Mouse (Mus musculus): Measurements from ENCODE around the gene Col26a1. TPM values are rescaled to one million over a fixed set of nuclear protein-coding genes. Genes with fewer than 3 reads are reported as not detected.
"Not testable (repeated sequence)": the region's sequence is repeated elsewhere in the genome, so short reads cannot be mapped to it uniquely, and the experiment has no call there.

The Col26a1 gene
- total RNA-seq, 2 experiments from 2014 or later = not detected

DNA sequence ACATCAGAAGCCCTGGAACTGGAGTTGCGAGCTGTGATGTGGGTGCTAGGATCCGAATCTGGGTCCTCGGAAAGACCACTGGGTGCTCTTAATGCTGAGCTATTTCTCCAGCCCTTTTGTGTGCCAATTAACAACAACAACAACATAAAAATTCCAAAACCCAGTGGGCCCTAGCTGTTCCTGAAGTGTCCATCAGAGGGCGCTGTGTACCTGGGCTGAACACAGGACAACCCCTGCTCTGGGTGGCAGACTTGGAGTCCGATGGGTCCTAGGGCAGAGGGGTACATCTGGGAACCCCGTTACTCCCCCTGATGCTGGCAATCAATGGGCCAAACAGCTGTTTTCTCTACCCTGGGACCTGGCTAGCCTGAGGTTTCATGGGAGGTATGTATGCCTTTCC, 123.2 kb downstream of the Col26a1 start:
- peak; percentile 58 for ATAC-seq (replicated peaks; ENCODE audit: poor library complexity)

DNA sequence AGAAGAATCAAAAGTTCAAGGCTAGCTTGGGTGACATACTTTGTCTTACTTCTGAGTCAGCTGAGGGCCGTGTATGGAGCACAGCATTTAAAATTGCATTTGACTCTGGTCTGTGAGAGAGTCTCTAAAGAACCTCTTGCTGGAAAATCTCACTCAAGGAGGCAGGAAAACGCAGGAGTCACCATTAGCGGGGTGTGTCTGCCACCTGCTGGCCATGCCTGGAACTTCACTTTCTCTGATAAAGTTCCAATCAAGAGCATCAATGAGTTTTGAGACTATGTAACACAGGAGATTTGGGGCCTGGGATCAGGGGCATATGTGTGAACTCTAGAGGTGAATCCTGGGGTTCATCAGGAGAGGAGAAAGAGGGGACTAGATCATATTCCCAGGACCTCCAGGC, 127.3 kb downstream of the Col26a1 start:
- ATAC-seq (replicated peaks; ENCODE audit: poor library complexity) = peak; percentile 62; the same call in 1 of the 2 replicates

DNA sequence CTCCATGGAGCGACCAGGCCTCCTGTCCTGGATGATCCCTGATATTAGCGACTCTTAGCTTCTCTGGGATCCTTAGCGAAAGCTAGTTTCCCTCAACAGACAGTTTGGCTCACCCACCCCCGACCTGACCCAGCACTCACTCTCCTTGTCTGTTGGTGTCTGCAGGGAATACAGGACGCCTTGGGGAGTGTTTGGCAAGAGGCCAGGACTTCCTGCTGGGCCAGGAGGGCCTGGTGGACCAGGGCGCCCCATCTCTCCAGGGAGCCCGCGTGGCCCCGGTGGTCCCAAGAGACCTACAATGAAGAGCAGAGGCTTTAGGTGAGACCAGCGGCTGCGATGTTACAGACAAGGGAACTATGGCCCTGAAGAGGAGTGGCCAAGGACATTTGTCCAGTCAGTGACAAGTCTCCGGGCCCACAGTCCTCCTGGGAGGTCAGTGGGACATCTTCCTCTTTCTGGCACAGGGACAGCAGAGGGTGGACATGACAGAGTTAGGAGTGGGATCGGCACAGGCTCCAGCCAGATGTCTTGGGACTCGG, 128.9 kb downstream of the Col26a1 start:
- ATAC-seq (replicated peaks; ENCODE audit: poor library complexity) = no peak

DNA sequence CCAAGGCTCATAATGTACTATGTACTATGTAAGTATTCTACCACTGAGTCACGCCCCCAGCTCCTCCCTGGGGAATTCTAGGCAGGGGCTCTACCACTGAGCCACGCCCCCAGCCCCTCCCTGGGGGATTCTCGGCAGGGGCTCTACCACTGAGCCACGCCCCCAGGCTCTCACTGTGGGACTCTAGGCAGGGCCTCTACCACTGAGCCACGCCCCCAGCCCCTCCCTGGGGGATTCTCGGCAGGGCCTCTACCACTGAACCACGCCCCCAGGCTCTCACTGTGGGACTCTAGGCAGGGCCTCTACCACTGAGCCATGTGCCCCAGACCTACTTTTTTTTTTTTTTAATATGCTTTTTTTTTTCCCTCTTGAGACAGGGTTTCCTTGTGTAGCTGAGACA, 129.8 kb downstream of the Col26a1 start:
- ATAC-seq (replicated peaks; ENCODE audit: poor library complexity) = not testable (repeated sequence)

DNA sequence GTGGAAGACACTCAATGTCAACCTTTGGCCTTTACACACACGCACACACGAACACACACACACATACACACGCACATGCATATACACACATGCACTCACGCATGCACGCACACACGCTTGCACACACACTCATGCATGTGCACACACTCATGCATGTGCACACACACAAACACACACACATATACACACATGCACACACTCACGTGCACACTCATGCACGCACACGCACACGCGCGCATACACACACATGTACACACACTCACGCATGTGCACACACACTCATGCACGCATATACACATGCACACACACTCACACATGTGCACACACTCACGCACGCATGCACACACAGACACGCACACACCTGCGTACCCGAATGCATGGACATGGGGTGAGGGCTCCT, 130.9 kb downstream of the Col26a1 start:
- ATAC-seq (replicated peaks; ENCODE audit: poor library complexity) = no peak

DNA sequence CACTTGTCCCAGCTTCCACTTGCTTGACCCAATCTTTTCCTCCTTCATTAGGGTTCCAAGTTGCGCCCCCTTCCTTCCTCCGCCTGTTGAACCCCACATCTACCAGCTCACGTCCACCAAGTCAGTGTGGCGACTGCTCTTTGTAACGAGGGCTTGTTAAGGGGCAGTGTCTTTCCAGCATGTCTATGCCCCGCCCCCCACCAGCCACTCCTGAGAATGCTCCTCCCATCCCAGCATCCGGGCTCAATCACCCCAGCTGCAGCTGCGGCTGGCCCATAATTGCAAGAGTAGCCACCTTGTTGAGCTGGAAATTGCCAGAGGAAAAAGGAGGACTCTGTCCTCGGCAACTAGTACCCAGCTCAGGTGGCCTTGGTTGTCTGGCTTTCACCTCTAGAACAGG, 136.4 kb downstream of the Col26a1 start:
- ATAC-seq (replicated peaks; ENCODE audit: poor library complexity) = no peak

DNA sequence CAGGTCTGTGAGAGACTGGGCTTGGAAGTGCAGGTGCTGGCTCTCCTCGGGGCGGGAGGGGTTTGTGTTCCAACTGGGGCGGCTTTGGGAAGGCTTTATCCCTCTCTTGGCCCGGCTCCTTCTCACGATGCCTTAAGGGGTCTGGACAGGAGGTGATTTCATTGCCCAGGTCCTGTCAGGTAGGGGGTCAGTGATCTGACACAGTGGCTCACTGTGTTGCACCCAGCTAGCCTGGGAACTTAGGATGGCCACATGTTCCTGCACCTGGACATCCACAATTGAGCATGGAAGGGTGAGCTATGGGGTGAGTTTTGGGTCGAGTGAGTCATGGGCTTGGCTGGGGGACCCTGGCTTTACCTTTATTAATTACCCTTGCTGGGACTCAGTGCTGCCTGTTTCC, 144.1 kb downstream of the Col26a1 start:
- no peak for ATAC-seq (replicated peaks; ENCODE audit: poor library complexity)

DNA sequence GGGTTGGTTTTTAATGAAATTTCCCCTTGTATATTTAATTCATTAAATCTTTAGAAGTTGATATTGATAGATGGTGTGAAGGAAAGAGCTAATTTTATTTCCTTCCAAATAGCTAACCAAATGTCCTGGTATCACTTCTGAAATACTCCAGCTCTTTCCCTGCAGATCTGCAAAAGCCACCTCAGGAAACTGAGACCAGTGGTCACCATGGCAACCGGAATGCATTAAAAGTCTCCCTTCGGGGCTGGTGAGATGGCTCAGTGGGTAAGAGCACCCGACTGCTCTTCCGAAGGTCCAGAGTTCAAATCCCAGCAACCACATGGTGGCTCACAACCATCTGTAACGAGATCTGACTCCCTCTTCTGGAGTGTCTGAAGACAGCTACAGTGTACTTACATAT, 156.7 kb downstream of the Col26a1 start:
- not testable (repeated sequence) for ATAC-seq (replicated peaks; ENCODE audit: poor library complexity)

DNA sequence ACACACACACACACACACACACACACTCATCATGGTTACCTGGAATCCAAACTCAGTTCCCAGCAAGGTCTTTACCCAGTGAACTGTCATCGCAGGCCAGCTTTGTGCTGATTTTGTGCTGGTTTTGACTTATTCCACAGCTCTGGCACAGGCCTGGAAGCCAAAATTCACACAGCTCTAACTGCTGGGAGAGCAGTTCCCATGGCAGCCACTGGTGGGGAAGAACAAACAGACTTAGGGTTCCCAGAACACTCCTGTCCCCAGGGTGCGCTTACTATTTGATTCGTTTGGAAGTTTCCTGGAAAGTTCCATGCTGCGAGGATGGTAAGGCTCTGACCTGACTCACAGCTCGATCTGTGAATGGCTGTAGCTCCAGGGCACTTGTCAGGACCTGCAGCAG, 161.4 kb downstream of the Col26a1 start:
- no peak for ATAC-seq (replicated peaks; ENCODE audit: poor library complexity)

DNA sequence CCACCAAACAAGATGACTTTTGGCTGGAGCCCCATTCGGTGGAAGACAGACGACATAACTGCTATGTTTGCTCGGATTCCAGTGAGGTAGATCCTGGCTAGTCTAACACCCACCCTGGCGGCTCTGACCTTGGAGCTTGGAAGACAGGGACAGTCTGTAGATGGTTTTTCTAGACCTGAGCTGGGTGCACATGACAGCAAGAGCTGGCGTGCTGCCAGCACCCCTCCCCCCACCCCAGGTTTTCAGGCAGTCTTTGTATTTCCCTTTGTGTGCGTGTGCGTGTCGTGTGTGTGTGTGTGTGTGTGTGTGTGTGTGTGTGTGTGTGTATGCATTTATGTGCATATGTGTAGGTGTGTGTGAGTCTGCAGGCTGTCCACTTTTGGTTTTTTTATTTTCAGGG, 164.4 kb downstream of the Col26a1 start:
- ATAC-seq (replicated peaks; ENCODE audit: poor library complexity) = no peak

DNA sequence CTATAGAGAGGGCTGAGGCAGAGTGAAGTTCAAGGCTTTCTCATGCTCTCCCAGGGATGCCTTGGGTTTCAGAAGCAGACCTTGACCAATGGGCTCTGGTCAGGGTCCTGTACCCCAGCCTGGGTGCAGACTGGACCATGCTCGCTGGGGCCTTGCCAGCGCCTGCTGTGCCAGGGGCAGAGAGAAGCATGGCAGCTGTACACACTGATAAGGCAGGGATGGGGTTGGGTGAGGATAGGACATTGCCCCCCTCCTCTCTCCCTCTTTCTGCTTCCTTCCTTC, 165.5 kb downstream of the Col26a1 start:
- ATAC-seq (replicated peaks; ENCODE audit: poor library complexity) = no peak

DNA sequence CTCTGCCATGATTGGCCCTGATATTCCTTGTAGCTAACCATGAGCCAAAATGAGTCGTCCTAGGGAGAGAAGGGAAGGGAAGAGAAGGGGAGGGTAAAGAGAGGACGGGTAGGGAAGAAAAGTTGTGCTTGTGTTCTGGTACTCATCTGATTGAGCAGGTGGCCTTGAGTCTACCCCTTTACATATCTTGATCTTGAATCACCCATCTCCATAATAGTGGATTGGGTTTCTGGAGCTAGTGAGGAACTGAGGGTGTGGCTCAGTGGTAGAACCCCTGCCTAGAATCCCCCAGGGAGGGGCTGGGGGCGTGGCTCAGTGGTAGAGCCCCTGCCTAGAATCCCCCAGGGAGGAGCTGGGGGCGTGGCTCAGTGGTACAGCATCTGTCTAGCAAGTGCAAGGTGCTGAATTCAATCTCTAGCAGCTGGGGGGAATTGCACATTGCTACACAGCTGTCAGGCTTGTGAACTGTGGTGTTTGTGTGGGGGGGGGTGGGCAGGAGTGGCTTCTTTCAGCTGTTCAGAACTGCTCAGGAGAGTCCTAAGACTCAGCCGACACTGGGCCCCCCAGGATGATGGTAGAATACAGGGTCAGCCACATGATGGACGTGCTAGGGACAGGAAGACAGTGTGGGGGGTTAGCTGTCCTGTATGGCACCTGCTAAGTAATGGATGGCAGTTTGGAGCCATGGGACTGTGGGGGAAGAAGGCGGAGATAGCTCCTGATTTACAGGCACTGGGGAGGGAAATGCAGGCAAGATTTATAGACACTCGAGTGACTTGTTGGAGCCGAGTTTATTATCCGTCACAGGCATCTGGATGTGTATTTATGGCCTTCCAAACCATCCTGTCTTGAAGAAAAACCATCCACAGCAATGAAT, 166.1 kb downstream of the Col26a1 start:
- no peak for ATAC-seq (replicated peaks; ENCODE audit: poor library complexity)

DNA sequence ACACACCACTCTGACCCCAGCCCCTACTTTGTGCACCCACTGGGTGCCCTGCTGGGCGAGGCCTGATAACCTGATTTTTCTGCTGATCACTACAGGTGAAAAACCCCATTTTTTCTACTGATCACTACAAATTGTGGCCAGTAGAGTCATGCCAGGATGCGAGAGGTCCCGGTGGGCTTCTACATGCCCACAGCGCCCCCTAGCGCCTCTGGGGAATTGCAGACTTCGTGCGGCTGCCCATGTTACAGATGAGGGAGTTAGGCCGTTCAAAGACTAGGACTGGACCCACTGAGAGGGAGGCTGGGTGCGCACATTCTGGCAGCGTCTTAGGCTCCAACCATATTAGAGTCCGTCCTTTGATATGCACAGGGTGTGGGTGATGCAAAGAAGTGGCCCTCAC, 168.1 kb downstream of the Col26a1 start:
- peak; percentile 58 for ATAC-seq (replicated peaks; ENCODE audit: poor library complexity)

DNA sequence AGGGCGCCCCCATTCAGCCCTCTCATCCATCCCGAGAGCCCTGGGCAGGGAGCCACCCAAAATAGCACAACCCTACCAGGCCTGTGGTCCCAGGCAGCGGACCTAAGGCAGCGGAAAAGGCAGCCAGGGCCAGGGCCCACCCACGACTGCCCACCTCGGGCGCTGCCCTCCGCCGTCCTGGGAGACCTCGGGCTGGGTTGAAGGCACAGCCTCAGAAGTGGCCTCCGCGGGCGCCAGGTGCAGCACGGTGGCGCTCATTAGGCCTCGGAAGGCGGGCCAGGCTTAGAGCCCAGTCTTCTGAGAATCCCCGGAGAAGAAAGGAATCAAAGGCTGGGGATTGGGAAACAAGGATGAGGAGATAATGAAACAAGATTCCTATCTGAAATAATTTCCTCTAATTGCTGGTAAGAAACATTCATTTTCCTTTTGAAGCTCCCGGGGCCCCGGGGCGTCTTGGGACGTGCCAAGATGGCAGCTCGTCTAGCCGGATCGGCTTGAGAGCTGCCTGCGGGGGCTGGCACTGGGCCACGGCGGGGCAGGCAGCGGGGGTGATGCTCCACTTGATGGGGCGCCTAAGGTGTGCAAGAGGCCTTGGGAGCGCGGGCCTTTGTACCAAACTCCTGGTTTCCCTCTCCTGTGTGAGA, 168.7 kb downstream of the Col26a1 start:
- no peak for ATAC-seq (replicated peaks; ENCODE audit: poor library complexity)

DNA sequence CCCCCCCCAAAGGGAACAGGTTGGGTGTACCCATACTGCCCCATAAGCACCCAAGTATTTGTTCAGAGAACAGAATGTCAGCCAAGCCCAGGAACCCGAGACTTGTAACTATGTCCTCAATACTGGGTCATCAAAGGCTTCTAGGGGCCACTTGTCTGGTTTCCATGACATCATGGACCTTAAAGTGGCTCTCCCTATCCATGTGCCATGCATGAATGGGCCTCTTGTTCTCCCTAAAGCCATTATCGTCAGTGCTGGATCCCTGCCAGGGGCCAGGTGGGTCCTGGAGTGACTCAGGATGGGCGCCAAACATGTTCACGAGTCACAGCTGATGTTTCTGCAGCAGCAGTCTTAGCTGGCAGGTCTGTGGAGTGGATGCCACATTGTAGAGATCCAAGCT, 172.3 kb downstream of the Col26a1 start:
- ATAC-seq (replicated peaks; ENCODE audit: poor library complexity) = no peak

DNA sequence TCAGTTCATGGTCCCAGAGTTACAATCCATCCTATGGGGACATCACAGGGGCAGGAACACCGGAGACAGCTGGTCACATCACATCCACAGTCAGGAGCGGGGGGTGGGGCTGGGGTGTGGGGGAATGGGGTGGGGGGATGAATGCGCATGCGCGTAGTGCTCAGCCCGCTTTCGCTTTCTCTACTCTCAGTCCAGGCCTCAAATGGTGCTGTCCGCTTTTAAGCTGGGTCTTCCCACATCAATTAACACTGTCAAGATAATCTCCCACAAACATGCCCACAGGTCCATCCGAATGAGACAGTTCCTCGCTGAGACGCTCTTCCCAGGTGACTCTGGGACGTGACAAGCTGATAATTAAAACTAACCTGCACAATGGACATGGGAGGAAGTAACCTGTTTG, 174.9 kb downstream of the Col26a1 start:
- no peak for ATAC-seq (replicated peaks; ENCODE audit: poor library complexity)

DNA sequence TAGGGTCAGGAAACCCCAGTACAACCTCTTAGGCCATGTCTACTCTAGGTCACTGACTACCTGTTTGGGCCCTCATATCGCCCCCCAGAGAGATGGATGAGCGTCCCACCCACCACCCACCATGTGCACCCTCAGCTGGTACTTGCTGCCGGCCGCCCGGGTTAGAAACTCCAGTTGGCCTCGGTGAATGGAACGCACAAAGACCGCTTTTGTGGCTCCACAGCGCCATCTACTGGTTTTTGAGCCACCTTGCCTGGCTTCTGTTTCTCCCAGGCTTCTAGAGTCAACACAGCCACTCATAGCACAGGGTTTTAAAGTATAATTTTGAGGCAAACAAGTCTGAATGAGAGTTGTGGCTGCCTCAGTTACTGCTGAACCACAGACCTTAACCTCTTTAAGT, 176.2 kb downstream of the Col26a1 start:
- peak; percentile 79 for ATAC-seq (replicated peaks; ENCODE audit: poor library complexity)

DNA sequence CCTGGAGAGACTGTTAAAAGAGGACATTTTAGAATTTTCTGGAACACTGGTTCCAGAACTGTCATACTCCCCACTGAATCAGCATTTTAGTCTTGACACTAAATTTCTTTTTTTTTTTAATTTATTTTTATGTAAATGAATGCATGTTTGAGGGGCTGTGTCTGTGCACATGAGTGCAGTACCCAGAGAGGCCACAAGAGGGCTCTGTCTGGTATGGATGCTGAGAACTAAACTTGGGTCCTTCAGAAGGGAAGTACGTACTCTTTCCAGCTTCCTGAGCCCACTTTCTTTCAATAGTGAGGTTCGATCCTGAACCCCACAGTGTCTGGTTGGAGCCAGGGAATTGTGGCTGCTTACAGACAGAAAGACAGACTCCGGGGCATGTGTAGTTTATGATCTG, 177.5 kb downstream of the Col26a1 start:
- no peak for ATAC-seq (replicated peaks; ENCODE audit: poor library complexity)

DNA sequence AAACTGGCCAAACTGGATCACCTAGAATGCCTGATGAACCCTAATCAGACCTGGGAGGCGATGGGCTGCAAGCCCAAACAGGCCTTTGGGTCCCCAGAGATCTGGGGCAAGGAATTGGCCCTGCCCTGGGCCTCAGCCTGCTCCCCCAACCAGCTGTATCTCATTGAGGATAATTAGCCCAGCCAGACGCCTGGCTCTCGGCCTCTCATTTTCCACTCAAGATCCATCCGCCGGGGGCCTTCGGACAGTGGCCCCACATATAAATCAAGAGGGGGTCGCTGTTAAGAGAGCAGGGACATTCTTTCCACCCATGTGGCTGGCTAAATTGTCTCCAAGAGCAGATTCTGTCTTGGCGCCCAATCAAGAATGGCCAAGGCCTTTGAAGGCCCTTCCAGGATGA, 178.9 kb downstream of the Col26a1 start:
- ATAC-seq (replicated peaks; ENCODE audit: poor library complexity) = no peak

DNA sequence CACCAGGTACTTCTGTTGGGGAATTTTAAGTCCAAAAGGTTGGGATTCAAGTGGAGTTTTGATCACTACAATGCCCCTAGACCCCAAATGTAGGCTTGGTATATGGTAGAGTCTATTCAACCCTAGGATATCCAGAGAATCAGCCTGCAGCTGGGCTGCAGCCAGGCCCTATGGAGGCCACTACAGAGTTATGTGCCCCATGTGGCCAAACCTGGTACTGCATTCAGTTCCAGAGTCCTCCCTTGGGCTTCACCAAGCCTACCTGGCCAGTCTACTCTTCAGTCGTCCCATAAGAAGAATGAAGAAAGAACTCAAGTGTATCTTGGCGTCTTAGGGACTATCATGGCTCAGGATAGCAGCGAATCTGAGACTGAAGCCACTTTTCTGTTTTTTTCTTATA, 179.3 kb downstream of the Col26a1 start:
- peak; percentile 73 for ATAC-seq (replicated peaks; ENCODE audit: poor library complexity)

DNA sequence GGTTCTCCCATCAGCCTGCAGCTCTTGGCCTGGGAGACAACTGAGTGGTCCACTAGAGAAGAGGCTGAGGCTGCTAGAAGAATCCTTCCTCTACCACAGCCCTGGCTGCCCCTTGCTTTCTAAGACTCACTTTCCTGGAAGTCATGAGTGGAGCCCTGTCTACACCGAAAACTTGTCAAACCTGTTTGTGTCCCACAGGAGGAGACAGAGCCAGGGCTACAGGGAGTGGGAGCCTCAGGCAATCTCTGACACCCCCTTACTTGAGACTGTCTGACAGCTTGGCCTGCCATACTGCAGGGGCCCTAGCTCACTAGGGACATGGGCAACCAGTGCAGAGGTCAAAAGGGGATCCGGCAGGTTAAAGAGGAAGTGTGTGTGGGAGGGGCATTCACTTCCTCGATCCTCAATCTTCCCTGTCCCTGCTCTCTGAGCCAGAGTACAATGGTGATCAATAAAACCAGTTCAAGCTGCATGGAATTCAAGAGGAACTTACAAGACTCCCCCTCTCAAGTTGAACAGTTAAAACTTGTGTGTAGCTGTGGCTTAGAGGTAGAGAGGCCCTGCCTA, 180.8 kb downstream of the Col26a1 start:
- ATAC-seq (replicated peaks; ENCODE audit: poor library complexity) = peak; percentile 63

DNA sequence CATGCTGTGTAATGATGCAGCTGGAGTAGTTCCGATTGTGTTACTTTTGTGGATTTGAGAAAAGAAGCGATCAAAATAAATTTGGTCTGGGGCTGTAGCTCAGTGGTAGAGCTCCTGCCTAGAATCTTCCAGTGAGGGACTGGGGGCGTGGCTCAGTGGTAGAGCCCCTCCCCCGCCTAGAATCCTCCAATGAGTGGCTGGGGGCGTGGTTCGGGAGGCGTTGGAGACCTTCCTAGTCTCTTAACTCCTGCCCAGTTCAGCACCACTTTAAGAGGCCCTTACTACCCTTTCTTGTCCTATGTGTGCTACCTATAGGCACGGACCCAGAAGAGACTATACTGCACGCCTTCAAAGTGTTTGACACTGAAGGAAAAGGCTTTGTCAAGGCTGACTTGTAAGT, 185.4 kb downstream of the Col26a1 start:
- ATAC-seq (replicated peaks; ENCODE audit: poor library complexity) = peak; percentile 24; the same call in 1 of the 2 replicates
